Mouse (Mus musculus) cerebellum, postnatal 36 days (tissue): Measurements from ENCODE around the gene Psg25.
"Not testable (repeated sequence)": the region's sequence is repeated elsewhere in the genome, so short reads cannot be mapped to it uniquely, and the experiment has no call there.

Experiments used
- DNase-seq, 2 experiments: peaks; one replicate each; pipeline ENCODE4 v3.0.0; 2021 to 2022; ENCODE audit warnings: mixed read lengths in 2 of 2

Gene Psg25

DNA sequence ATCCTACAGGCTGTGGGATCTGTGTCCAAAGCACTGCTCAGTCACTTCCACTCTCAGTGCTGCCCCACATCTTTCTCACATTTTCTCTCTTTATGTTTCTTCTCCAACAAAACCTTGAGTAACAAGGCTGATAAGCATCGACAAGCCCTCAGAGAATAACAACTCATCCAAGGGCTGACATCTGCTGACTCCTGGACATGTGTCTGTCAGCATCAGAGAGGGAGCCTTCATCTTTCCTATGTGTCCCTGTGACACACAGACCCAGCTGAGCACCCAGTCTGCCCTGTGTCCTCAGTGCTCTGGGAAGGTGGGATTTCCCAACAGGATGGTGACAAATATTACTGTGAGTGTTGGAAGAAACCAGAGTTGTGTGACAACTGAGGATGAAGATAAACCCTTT lies at the start of gene Psg25:
TSS of gene Psg25 (minus strand) at position 101 of the 400 bp plus-strand sequence.
- DNase-seq = no peak

- DNase-seq = no peak
Measured at GRCm38 (mm10) chr7:18567205-18567604, 35.1 kb upstream of the Psg25 start, which contains the start of gene Psg27. Psg27 (minus strand) TSS chr7:18567305.

- DNase-seq = no peak
Measured at GRCm38 (mm10) chr7:18559850-18560249, 27.8 kb upstream of the Psg25 start.

DNA sequence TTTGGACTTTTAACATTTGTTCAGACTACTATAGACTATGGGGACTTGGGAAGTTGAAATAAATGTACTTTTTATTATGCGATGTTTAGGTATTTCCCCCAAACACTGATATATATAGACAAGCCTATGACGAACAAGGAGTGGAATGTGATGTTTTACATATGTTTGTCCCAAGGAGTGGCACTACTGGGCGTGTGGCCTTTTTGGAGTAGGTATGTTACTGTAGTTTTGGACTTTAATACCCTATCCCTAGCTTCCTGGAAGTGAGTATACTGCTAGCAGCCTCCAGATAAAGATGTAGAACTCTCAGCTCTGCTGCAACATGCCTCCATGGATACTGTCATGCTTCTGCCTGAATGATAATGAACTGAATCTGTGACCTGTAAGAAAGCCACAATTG lies 23.7 kb upstream of the Psg25 start:
- not testable (repeated sequence) for DNase-seq

- DNase-seq = no peak
Measured at GRCm38 (mm10) chr7:18533420-18533819, 1.4 kb upstream of the Psg25 start.

GRCm38 (mm10) chr7:18524668-18525067 lies 7.4 kb downstream of the Psg25 start:
- DNase-seq = no peak

GRCm38 (mm10) chr7:18512848-18513247 lies 19.2 kb downstream of the Psg25 start:
- not testable (repeated sequence) for DNase-seq

DNA sequence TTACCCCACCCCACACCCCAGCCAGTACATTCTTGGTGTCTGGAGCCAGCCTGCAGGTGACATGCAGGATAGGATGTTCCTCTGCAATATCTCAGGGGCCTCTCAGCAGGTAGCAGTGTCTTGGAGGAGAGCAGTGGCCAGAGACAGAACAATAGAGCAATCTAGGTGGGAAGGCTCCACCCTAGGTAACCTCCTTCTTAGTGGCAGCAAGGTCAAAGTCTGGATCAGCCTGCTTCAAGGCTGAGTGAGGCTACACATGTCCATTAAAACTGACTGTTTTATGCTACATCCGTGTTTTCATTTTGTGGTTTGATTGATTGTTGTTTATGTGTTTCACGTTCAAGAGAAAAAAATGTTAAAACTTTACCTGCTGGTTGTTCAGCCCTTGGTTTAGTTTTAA lies 19.7 kb downstream of the Psg25 start:
- DNase-seq = not testable (repeated sequence)

DNA sequence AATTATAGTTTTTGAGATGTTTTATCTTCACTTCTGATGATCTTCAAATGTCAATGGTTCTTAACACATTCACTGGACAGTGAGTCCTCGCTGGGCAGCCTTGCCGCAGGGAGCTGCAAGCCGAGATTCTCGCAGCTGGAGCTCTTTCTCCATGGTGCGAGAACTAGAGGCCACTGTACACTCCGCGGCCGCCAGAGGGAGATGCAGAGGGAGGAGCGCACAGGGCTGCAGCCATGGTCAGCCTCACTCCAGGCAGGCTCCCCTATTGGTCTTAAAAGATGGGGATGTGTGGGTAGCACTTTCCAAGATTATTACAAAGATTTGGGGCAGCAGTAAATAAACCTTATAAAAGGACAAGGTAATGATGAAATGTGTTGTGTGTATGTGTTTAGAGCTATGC lies 20.6 kb downstream of the Psg25 start:
- no peak for DNase-seq

DNA sequence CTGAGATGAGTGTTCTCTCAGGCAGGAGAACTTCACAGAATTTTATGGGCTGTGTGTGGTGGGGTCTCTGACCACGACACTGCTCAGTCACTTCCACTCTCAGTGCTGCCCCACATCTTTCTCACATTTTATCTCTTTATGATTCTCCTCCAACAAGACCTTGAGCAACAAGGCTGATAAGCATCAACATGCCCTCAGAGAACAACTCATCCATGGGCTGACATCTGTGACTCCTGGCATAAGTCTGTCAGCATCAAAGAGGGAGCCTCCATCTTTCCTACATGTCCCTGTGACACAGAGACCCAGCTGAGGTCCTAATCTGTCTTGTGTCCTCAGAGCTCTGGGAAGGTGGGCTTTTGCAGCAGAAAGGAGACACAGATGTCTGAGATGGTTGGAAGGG lies 48.0 kb downstream of the Psg25 start, which contains the start of gene Psg26:
TSS of gene Psg26 (minus strand) at position 101 of the 400 bp plus-strand sequence.
- no peak for DNase-seq
